Mouse (Mus musculus) spleen, adult 2 months (tissue): ENCODE data around the gene Dnal4. TPM values are rescaled to one million over a fixed set of nuclear protein-coding genes. Genes with fewer than 3 reads are reported as not detected.

ENCODE experiments used
- DNase-seq, 2 experiments: peaks; one replicate each; pipeline versions ENCODE4 v3.0.0 to v3.0.0-alpha.2; 2012 to 2021; ENCODE audit warnings: low spot score in 2 of 2, low read depth in 1 of 2
- H3K27ac ChIP-seq: fragments of 200-500 bp; 2 replicates; pipeline ENCODE4 v1.5.1; 2012; ENCODE audit warnings: low read length, inconsistent platforms; ENCODE audit not compliant: insufficient read depth
- H3K27me3 ChIP-seq: fragments of 200-500 bp; 2 replicates; pipeline ENCODE4 v1.6.1; 2012; ENCODE audit warnings: mild to moderate bottlenecking, moderate library complexity, low read length, inconsistent platforms; ENCODE audit not compliant: control insufficient read depth, insufficient read depth
- H3K36me3 ChIP-seq: fragments of 200-500 bp; 2 replicates; pipeline ENCODE4 v1.6.1; 2012; ENCODE audit warnings: mild to moderate bottlenecking, low read length, inconsistent platforms; ENCODE audit not compliant: control insufficient read depth, insufficient read depth
- H3K4me1 ChIP-seq: fragments of 200-500 bp; 2 replicates; pipeline ENCODE4 v1.6.1; 2011; ENCODE audit warnings: inconsistent platforms; ENCODE audit not compliant: control insufficient read depth, insufficient read depth, insufficient read length
- H3K4me3 ChIP-seq: fragments of 200-500 bp; 2 replicates; pipeline ENCODE4 v1.5.1; 2011; ENCODE audit warnings: mild to moderate bottlenecking, inconsistent platforms; ENCODE audit not compliant: insufficient read depth, insufficient read length; ENCODE audit errors: extremely low read depth
- CTCF ChIP-seq: fragments of 200-500 bp; IDR thresholded peaks from 2 replicates; pipeline ENCODE4 v1.5.1; 2011; ENCODE audit warnings: mild to moderate bottlenecking, inconsistent platforms; ENCODE audit not compliant: insufficient read depth, insufficient read length, insufficient replicate concordance; ENCODE audit errors: extremely low read depth
- POLR2A ChIP-seq: fragments of 200-500 bp; IDR thresholded peaks from 2 replicates; pipeline ENCODE4 v1.6.1; 2011; ENCODE audit warnings: low read depth, low read length, inconsistent platforms
- WGBS: fragments of 180-500 bp; shearing (Covaris S2); methylation state at CpG from one replicate; pipeline ENCODE4 v1.1.7; 2018; 5-methylcytosine and 5-hydroxymethylcytosine counted together
- polyA plus RNA-seq: library from polyadenylated mRNA; depleted of rRNA; stranded (reverse); fragments of >200 nt; gene quantifications from 2 replicates; pipeline ENCODE4 v1.2.3, GENCODE M21; 2012

Dnal4 gene
- polyA plus RNA-seq, 1 experiment = 18.1 TPM

GRCm38 (mm10) chr15:79731554-79731953, 46.1 kb downstream of the Dnal4 start:
- TF ChIP-seq POLR2A (no peak), CTCF (no peak)
- Histone ChIP-seq H3K27me3 (no peaks in the 10 kb centered on the region), H3K36me3 (peaks cover 70% of the 10 kb centered on the region), H3K4me1 (peaks cover 4% of the 10 kb centered on the region; the same call in 1 of the 2 replicates), H3K4me3 (no peak overlapping the region), H3K27ac (no peak overlapping the region)
- no peak for DNase-seq
- WGBS = 92% methylated on average over 7 of the region's 7 CpGs

DNA sequence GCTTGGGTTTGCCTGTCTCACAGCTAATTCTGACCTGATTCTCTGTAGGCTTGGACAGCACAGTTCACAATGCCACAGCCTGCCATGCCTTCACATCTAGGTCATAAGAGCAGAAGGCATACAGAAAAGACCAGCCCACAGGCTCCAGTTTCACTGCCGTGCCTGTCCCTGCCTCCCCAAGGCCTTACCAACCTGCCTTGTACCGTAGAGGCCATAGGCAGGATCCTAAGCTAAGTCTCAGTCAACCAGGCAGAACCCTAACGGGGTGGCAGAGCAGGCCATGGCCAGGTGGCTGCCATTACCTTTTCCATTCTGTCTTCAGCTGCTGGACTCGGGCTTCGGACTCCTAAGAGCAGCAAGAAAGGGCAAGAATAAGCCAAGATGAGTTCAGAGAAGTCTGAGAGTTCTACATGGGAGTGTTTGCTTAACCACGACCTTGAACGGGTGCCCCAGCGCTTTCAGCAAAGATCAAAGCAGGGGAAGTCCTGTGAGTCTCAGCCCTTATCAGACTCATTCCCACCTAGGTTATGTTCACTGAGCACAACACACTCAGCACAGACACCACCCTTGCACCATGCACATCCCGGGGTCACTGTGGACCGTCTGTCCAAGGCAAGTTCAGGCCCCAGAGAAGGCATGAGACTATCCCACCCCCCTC, 48.8 kb downstream of the Dnal4 start:
- H3K4me3 ChIP-seq = no peak overlapping the region
- no peaks in the 10 kb centered on the region for H3K27me3 ChIP-seq
- no peak for DNase-seq
- WGBS = 74% methylated on average over 10 of the region's 10 CpGs
- TF ChIP-seq CTCF = no peak
- no peak for TF ChIP-seq POLR2A
- H3K27ac ChIP-seq = peak overlapping the region; percentile 36
- peaks cover 68% of the 10 kb centered on the region for H3K36me3 ChIP-seq
- no peaks in the 10 kb centered on the region for H3K4me1 ChIP-seq

DNA sequence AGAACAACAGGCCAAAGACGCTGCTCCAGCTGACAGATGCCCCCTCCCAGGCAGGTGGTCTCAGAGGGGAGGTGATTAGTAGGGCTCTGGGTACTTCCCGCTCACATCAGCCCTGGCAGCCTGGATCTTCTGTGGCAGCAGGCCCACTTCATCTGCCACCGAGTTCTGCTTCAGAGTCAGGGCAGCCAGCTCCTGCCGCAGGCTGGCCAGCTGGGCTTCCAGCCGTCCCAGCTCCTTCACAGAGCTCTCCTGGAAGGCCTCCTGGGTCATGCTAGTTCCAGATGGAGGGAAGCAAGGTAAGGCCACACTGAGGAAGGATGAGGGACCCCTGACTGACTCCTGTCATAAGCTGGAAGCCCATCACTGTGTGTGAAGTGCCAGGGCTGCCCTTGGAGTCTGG, 49.3 kb downstream of the Dnal4 start:
- 92% methylated on average over 5 of the region's 5 CpGs for WGBS
- no peak overlapping the region for H3K4me3 ChIP-seq
- H3K4me1 ChIP-seq = no peaks in the 10 kb centered on the region
- H3K36me3 ChIP-seq = peaks cover 63% of the 10 kb centered on the region
- no peak for TF ChIP-seq CTCF
- no peak overlapping the region for H3K27ac ChIP-seq
- no peaks in the 10 kb centered on the region for H3K27me3 ChIP-seq
- DNase-seq = no peak

DNA sequence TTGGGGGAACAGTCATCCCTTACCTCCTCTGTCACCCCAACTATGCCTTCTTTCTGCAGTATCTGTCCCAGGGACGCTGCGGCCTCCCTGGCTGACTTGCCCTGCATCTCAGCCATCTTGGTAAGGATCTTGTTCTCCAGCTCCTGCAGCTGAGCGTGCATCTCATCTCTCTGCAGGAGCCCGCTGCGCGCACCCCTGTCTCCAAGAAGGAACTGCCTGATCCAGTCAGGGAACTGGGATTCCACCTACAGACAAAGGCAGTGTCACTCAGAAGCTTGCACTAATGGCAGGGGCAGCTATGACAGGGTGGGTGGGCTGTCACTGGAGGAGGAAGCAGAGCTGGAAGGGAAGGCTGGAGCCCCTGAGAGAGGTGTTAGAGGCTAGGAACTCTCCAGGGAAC, 49.8 kb downstream of the Dnal4 start:
- Histone ChIP-seq H3K27ac (no peak overlapping the region), H3K36me3 (peaks cover 59% of the 10 kb centered on the region), H3K4me3 (no peak overlapping the region), H3K4me1 (no peaks in the 10 kb centered on the region), H3K27me3 (no peaks in the 10 kb centered on the region)
- TF ChIP-seq CTCF = no peak
- no peak for TF ChIP-seq POLR2A
- WGBS = 98% methylated on average over 6 of the region's 6 CpGs
- no peak for DNase-seq

GRCm38 (mm10) chr15:79725190-79725789, 52.4 kb downstream of the Dnal4 start:
- H3K27ac ChIP-seq = no peak overlapping the region
- WGBS = 89% methylated on average over 11 of the region's 11 CpGs
- DNase-seq = no peak
- no peaks in the 10 kb centered on the region for H3K27me3 ChIP-seq
- no peaks in the 10 kb centered on the region for H3K4me1 ChIP-seq
- no peak overlapping the region for H3K4me3 ChIP-seq
- H3K36me3 ChIP-seq = peaks cover 51% of the 10 kb centered on the region
- TF ChIP-seq POLR2A = no peak
- no peak for TF ChIP-seq CTCF

GRCm38 (mm10) chr15:79723439-79723838, 54.2 kb downstream of the Dnal4 start:
- H3K4me1 ChIP-seq = no peaks in the 10 kb centered on the region
- 48% methylated on average over 1 of the region's 1 CpGs for WGBS
- H3K27ac ChIP-seq = no peak overlapping the region
- peaks cover 50% of the 10 kb centered on the region for H3K36me3 ChIP-seq
- H3K4me3 ChIP-seq = no peak overlapping the region
- no peaks in the 10 kb centered on the region for H3K27me3 ChIP-seq
- peak in 1 of 2 experiments; percentile 48 for DNase-seq
- TF ChIP-seq POLR2A (no peak), CTCF (peak; percentile 62; the same call in 1 of the 2 replicates)

- no peak for TF ChIP-seq POLR2A
- no peak for TF ChIP-seq CTCF
- H3K4me1 ChIP-seq = no peaks in the 10 kb centered on the region
- no peak overlapping the region for H3K27ac ChIP-seq
- peaks cover 47% of the 10 kb centered on the region for H3K36me3 ChIP-seq
- no peaks in the 10 kb centered on the region for H3K27me3 ChIP-seq
- H3K4me3 ChIP-seq = no peak overlapping the region
- DNase-seq = no peak
- WGBS = 60% methylated on average over 4 of the region's 4 CpGs
Measured at GRCm38 (mm10) chr15:79720796-79721195, 56.9 kb downstream of the Dnal4 start.
